7 mouse cellular contexts compared by ENCODE assay signal in genomic region chr6:145275586-145276219, GRCm38 (mm10). TPM values are rescaled to one million over a fixed set of nuclear protein-coding genes. Genes with fewer than 3 reads are reported as not detected.
DNase-seq lines count a peak whose midpoint lies in the region; ATAC-seq and TF ChIP-seq lines count a peak whose summit lies in the region.

No protein-coding gene starts in this region.

- no peak overlapping the region for H3K27ac ChIP-seq in thymus, adult 2 months (ENCODE audit: control insufficient read depth, insufficient read depth, low read length)
- H3K27ac ChIP-seq in forebrain, embryonic 12.5 days, result no peak overlapping the region
- H3K27ac ChIP-seq in liver, embryonic 14.5 days, result no peak overlapping the region

- ATAC-seq in forebrain, embryonic 12.5 days (ENCODE audit: low FRiP score), result no peak
- no peak for ATAC-seq in liver, embryonic 14.5 days (ENCODE audit: insufficient read depth)

- 52% methylated on average over 6 of the region's 6 CpGs for WGBS in thymus, adult 2 months
- WGBS in forebrain, embryonic 12.5 days, result 51% methylated on average over 6 of the region's 6 CpGs
- WGBS in liver, embryonic 14.5 days (ENCODE audit: insufficient replicate concordance), result 41% methylated on average over 6 of the region's 6 CpGs

- H3K4me3 ChIP-seq in thymus, adult 2 months (ENCODE audit: control insufficient read depth, insufficient read depth, low read length), result 0 out of 2 replicates have a peak overlapping the region, but pooled peaks have one; percentile 12
- H3K4me3 ChIP-seq in forebrain, embryonic 12.5 days (replicated peaks), result 0 out of 2 replicates have a peak overlapping the region, but pooled peaks have one; percentile 1
- peak overlapping the region in 1 of 2 experiments; percentile 32; a peak in 1 of 4 replicates for H3K4me3 ChIP-seq in liver, embryonic 14.5 days (ENCODE audit: insufficient read depth in 1 of 2, low read depth in 2 of 2, low read length in 2 of 2)

- no peak for DNase-seq in thymus, adult 2 months
- no peak for DNase-seq in thymus, postnatal 36 days
- no peak for DNase-seq in liver, embryonic 14.5 days (ENCODE audit: low read depth in 3 of 3, low spot score in 3 of 3)
- no peak for DNase-seq in right cerebral cortex, postnatal 25 days
- DNase-seq in kidney, postnatal 36 days, result no peak
- no peak for DNase-seq in kidney, adult 18-20 months

- no peaks in the 10 kb centered on the region for H3K36me3 ChIP-seq in thymus, adult 2 months (ENCODE audit: control insufficient read depth, insufficient read depth, low read length)
- H3K36me3 ChIP-seq in forebrain, embryonic 12.5 days (replicated peaks), result no peaks in the 10 kb centered on the region
- H3K36me3 ChIP-seq in liver, embryonic 14.5 days (replicated peaks; ENCODE audit: control insufficient read depth, insufficient read depth, low read depth), result no peaks in the 10 kb centered on the region

- peaks cover 17% of the 10 kb centered on the region for H3K4me1 ChIP-seq in thymus, adult 2 months (replicated peaks; ENCODE audit: control insufficient read depth, insufficient read depth, low read length)
- H3K4me1 ChIP-seq in forebrain, embryonic 12.5 days, result peaks cover 8% of the 10 kb centered on the region
- peaks cover 7 to 22% of the 10 kb centered on the region in 2 experiments for H3K4me1 ChIP-seq in liver, embryonic 14.5 days (replicated peaks; ENCODE audit: control insufficient read depth in 2 of 2, insufficient read depth in 2 of 2, low read length in 1 of 2)

- H3K27me3 ChIP-seq in thymus, adult 2 months (ENCODE audit: control insufficient read depth, insufficient read depth, low read length), result no peaks in the 10 kb centered on the region
- H3K27me3 ChIP-seq in forebrain, embryonic 12.5 days, result 0 out of 2 replicates have a peak, but pooled peaks cover 6% of the 10 kb centered on the region
- no peaks in the 10 kb centered on the region for H3K27me3 ChIP-seq in liver, embryonic 14.5 days (ENCODE audit: control insufficient read depth, insufficient read depth, low read length)

- no peak for TF ChIP-seq POLR2A in thymus, adult 2 months (IDR thresholded peaks at IDR 0.05; ENCODE audit: control insufficient read depth, extremely low read depth, insufficient read depth, low read length, poor library complexity)

- no peak for TF ChIP-seq EP300 in liver, embryonic 14.5 days (IDR thresholded peaks at IDR 0.05; ENCODE audit: low read depth)

- H3K9me3 ChIP-seq in forebrain, embryonic 12.5 days, result no peaks in the 10 kb centered on the region
- no peaks in the 10 kb centered on the region for H3K9me3 ChIP-seq in liver, embryonic 14.5 days (ENCODE audit: control insufficient read depth, low read length)

- no peak for TF ChIP-seq CTCF in thymus, adult 2 months (IDR thresholded peaks at IDR 0.05; ENCODE audit: borderline replicate concordance, control insufficient read depth, extremely low read depth, insufficient read depth, low read length, poor library complexity)
- no peak for TF ChIP-seq CTCF in liver, embryonic 14.5 days (IDR thresholded peaks at IDR 0.05; ENCODE audit: low read depth)

- no peak overlapping the region for H3K9ac ChIP-seq in forebrain, embryonic 12.5 days
- no peak overlapping the region for H3K9ac ChIP-seq in liver, embryonic 14.5 days (replicated peaks)

- peak overlapping the region; percentile 45 for H3K4me2 ChIP-seq in forebrain, embryonic 12.5 days
- peak overlapping the region; percentile 73 for H3K4me2 ChIP-seq in liver, embryonic 14.5 days (ENCODE audit: low read depth)

RNA-seq across cellular contexts. Expression of gene Kras, which starts 25.7 kb away (rescaled TPM):
- 30.3 and 36.2 TPM in 2 replicates for polyA plus RNA-seq in thymus, adult 2 months (2012; rRNA removed)
- 134 and 139 TPM in 2 replicates for polyA plus RNA-seq in forebrain, embryonic 12.5 days (2016; fragmentation: Nextera tagmentation; extraction: Ambion mirVana)
- 12.1 and 17.8 TPM in 2 replicates for polyA plus RNA-seq in liver, embryonic 14.5 days (2012; rRNA removed)
- polyA plus RNA-seq in liver, embryonic 14.5 days (2014; fragmentation: Nextera tagmentation; extraction: Ambion mirVana), result 47.0 and 52.2 TPM in 2 replicates
